10 mouse cellular contexts compared by ENCODE assay signal in genomic region chr7:40258377-40258739, GRCm38 (mm10).
DNase-seq lines count a peak whose midpoint lies in the region; ATAC-seq lines count a peak whose summit lies in the region.
"Had no signal": no experiment of that assay in that cellular context is flagged by ENCODE, and none has a peak within 500 bp of the region (broad histone marks: within the 10 kb centered on the region; RNA-seq: fewer than 3 reads in every experiment).

No protein-coding gene starts in this region.

- no peaks in the 10 kb centered on the region for H3K4me1 ChIP-seq in forebrain, embryonic 15.5 days
- H3K4me1 ChIP-seq: embryonic facial prominence, embryonic 12.5 days; liver, embryonic 13.5 days had no signal

- WGBS in forebrain, embryonic 15.5 days: 55% methylated on average over 6 of the region's 6 CpGs

- H3K4me3 ChIP-seq in forebrain, embryonic 15.5 days: no peak overlapping the region
- H3K4me3 ChIP-seq: embryonic facial prominence, embryonic 12.5 days; liver, embryonic 13.5 days had no signal

- no peak for ATAC-seq in forebrain, embryonic 15.5 days (replicated peaks)

- H3K9me3 ChIP-seq in forebrain, embryonic 15.5 days: no peaks in the 10 kb centered on the region
- H3K9me3 ChIP-seq: embryonic facial prominence, embryonic 12.5 days; liver, embryonic 13.5 days had no signal

- no peak overlapping the region for H3K27ac ChIP-seq in forebrain, embryonic 15.5 days (replicated peaks)
- H3K27ac ChIP-seq: embryonic facial prominence, embryonic 12.5 days; liver, embryonic 13.5 days had no signal

- H3K9ac ChIP-seq in forebrain, embryonic 15.5 days (replicated peaks): no peak overlapping the region
- H3K9ac ChIP-seq: embryonic facial prominence, embryonic 12.5 days; liver, embryonic 13.5 days had no signal

- DNase-seq in right cerebral cortex, postnatal 4 days: peak; percentile 2
- no peak for DNase-seq in right cerebral cortex, adult 18-20 months
- peak; percentile 77 for DNase-seq in gastrocnemius, postnatal 14 days
- peak; percentile 89 for DNase-seq in kidney, postnatal 14 days
- DNase-seq in testis, postnatal 14 days (ENCODE audit: low spot score): peak; percentile 20
- no peak for DNase-seq in layer of hippocampus, adult 9-10 months (ENCODE audit: low spot score)
- no peak for DNase-seq in cerebellum, postnatal 4 days (ENCODE audit: low spot score in 2 of 2)
- DNase-seq: liver, embryonic 13.5 days had no signal

- intact Hi-C loops in gastrocnemius, postnatal 14 days (cut with DNase I; ENCODE audit: low total_unique reads): loop anchor here (5.0 kb wide), 1 partner anchor 51 kb away; no protein-coding TSS in a partner anchor

- H3K27me3 ChIP-seq in forebrain, embryonic 15.5 days: no peaks in the 10 kb centered on the region
- H3K27me3 ChIP-seq: embryonic facial prominence, embryonic 12.5 days; liver, embryonic 13.5 days had no signal

- no peak overlapping the region for H3K4me2 ChIP-seq in forebrain, embryonic 15.5 days (replicated peaks)
- H3K4me2 ChIP-seq: embryonic facial prominence, embryonic 12.5 days; liver, embryonic 13.5 days had no signal

- H3K36me3 ChIP-seq in forebrain, embryonic 15.5 days: no peaks in the 10 kb centered on the region
- H3K36me3 ChIP-seq: embryonic facial prominence, embryonic 12.5 days; liver, embryonic 13.5 days had no signal

Comparison
In these comparisons a context has a peak if more than half of its experiments do, and no peak if none do; other contexts are left out.
1. DNase-seq: peak in right cerebral cortex, postnatal 4 days (single experiment), gastrocnemius, postnatal 14 days (single experiment), kidney, postnatal 14 days (single experiment) and testis, postnatal 14 days (single experiment); none in right cerebral cortex, adult 18-20 months (single experiment), layer of hippocampus, adult 9-10 months (single experiment) and cerebellum, postnatal 4 days (0 of 2).